Mouse (Mus musculus) spleen, adult 2 months (tissue): Measurements from ENCODE around the gene Vps37b.

Source experiments
- CTCF ChIP-seq: fragments of 200-500 bp; IDR thresholded peaks from 2 replicates; pipeline ENCODE4 v1.5.1; 2011; ENCODE audit warnings: mild to moderate bottlenecking, inconsistent platforms; ENCODE audit not compliant: insufficient read depth, insufficient read length, insufficient replicate concordance; ENCODE audit errors: extremely low read depth
- POLR2A ChIP-seq: fragments of 200-500 bp; IDR thresholded peaks from 2 replicates; pipeline ENCODE4 v1.6.1; 2011; ENCODE audit warnings: low read depth, low read length, inconsistent platforms

DNA sequence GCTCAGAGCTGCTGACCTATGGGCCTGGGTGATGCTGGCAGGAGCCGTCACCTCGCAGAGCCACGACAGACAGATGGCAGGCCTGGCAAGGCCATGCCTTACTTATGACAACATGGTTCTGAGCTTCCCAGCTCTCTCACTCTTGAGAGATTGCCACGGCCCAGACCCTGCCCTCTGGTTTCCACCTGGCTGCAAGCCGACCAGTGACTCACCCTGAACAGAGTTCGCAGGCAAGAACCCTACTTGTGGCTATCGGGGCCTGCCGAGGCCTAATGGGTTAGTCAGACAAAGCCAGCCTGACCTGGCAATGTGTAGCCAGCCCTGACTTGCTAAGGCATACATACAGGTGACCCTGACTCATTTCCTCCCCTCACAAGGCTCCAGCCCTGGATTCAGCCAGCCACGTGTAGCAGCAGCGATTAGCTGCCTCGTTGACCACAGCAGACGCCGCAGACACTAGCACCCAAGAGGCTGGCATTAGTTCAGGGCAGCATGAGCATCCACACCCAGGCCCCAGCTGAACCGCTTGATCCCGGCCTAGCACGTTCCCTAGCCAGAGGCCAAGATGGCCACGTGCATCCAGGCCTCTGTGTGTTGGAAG, 25.1 kb downstream of the Vps37b start:
- TF ChIP-seq CTCF (no peak), POLR2A (no peak)
